Mouse (Mus musculus) gastrocnemius, postnatal 10 days (tissue): ENCODE results near the gene Gast. TPM values are rescaled to one million over a fixed set of nuclear protein-coding genes. Genes with fewer than 3 reads are reported as not detected.
"Not testable (repeated sequence)": the region's sequence is repeated elsewhere in the genome, so short reads cannot be mapped to it uniquely, and the experiment has no call there.

ENCODE experiments used
- DNase-seq: peaks from one replicate; pipeline ENCODE4 v3.0.0; 2021; ENCODE audit warnings: mixed read lengths
- total RNA-seq, 2 experiments: library from RNA; stranded (reverse); gene quantifications; 2 replicates each; pipeline ENCODE4 v1.2.3; 2021

Gene Gast
- total RNA-seq, 2 experiments from 2014 or later: not detected

- not testable (repeated sequence) for DNase-seq
These were observed 13.4 kb upstream of the Gast start for GRCm38 (mm10) chr11:100320701-100321410.

GRCm38 (mm10) chr11:100321479-100322305, 12.5 kb upstream of the Gast start:
- DNase-seq: not testable (repeated sequence)

GRCm38 (mm10) chr11:100322591-100323258, 11.5 kb upstream of the Gast start:
- no peak for DNase-seq

GRCm38 (mm10) chr11:100323578-100323977, 10.6 kb upstream of the Gast start:
- DNase-seq: peak; percentile 66

- DNase-seq: no peak
These were observed 9.1 kb upstream of the Gast start for GRCm38 (mm10) chr11:100325062-100325629.

- no peak for DNase-seq
These were observed 6.9 kb upstream of the Gast start for GRCm38 (mm10) chr11:100327316-100327715.

- DNase-seq: no peak
These were observed 6.4 kb upstream of the Gast start for GRCm38 (mm10) chr11:100327761-100328160.

- no peak for DNase-seq
These were observed 4.0 kb upstream of the Gast start for GRCm38 (mm10) chr11:100330235-100330634.

GRCm38 (mm10) chr11:100330816-100331375, 3.3 kb upstream of the Gast start:
- DNase-seq: not testable (repeated sequence)

- no peak for DNase-seq
These were observed 1.3 kb upstream of the Gast start for GRCm38 (mm10) chr11:100332766-100333515.

- DNase-seq: no peak
These were observed 1.5 kb downstream of the Gast start for GRCm38 (mm10) chr11:100335731-100336130.

GRCm38 (mm10) chr11:100344269-100344668, 10.1 kb downstream of the Gast start:
- no peak for DNase-seq

- DNase-seq: no peak
These were observed 18.1 kb downstream of the Gast start for GRCm38 (mm10) chr11:100352076-100352857.

- DNase-seq: peak; percentile 27
These were observed 21.1 kb downstream of the Gast start for GRCm38 (mm10) chr11:100355151-100355951.

GRCm38 (mm10) chr11:100355972-100356818, 22.0 kb downstream of the Gast start, which contains the start of gene Hap1:
Gene Hap1 (minus strand): TSS chr11:100356128.
- peak; percentile 61 for DNase-seq

GRCm38 (mm10) chr11:100356819-100357211, 22.6 kb downstream of the Gast start:
- no peak for DNase-seq

GRCm38 (mm10) chr11:100357408-100357807, 23.2 kb downstream of the Gast start:
- no peak for DNase-seq

- no peak for DNase-seq
These were observed 26.0 kb downstream of the Gast start for GRCm38 (mm10) chr11:100360175-100360574.

GRCm38 (mm10) chr11:100361059-100361458, 26.9 kb downstream of the Gast start:
- DNase-seq: not testable (repeated sequence)
